Mouse (Mus musculus): ENCODE results near the gene Palb2.
A peak's percentile ranks its signal among the peaks of the same experiment; 100 is the strongest.

Gene Palb2

DNA sequence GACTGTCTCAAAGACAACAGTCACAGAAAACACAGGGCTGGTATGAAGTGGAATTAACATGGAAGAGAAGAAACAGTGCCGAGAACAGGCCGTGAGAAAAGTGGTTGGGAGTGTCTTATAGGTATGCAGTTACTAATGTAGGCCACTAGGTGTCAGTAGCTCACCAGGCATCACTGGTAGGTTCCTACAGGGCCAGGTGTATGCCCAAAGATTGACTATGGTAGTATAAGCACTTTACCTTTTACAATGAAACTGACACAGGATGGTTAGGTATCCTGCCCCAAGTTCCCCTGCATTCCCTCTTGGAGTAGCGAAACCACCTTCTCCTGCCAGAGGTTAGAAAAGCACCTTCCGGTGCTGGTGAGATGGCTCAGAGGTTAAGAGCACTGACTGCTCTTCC is 33.6 kb downstream of the Palb2 start:
- no peak for DNase-seq (ENCODE audit: low spot score)

DNA sequence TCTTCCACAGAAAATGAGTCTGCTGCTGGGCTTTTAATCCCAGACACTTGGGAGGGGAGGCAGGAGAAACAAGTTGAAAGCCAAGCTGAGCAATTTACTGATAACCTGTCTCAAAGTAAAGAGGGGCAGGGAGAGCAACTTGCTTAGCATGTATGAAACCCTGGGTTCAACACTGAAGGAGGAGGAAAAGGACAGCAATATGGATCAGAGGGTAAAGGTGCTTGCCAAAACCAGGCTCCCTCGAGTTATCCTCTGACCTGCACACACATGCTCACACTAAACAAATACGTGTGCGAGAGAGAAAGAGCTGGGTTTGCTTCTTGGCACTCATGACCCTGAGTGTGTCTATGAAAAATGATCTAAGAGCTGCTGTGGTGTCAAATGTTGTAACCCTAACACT is 34.8 kb downstream of the Palb2 start:
- DNase-seq (ENCODE audit: low spot score) = no peak

DNA sequence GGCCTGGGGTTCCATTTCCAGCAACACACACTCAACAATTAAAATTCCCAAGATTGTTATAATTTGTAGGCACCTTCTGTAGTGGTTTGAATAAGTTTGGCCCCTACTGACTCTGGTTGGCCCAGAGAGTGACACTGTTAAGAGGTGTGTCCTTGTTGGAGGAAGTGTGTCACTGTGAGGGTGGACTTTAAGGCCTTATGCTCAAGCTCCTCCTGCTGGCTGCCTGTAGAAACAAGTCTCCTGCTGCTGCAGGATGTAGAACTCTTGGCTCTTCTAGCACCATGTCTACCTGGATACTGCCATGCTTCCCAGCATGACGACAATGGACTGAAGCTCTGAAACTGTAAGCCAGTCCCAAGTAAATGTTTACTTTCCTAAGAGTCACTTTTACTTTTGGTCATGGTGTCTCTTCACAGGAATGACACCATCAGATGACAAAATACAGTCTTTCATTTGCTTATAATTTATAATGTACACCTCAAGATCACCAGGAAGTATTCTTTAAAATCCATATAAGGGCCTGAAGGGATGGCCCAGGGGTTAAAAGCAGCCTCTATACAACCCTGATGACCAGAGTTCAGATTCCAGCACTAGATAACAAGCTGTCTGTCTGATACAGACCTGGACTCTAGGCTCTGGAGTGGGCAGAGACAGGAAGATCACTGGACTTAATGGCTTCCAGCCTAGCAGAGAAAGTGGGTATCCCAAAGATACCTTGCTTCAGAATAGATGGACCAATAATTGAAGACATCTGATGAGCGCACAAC is 38.0 kb downstream of the Palb2 start:
- no peak for DNase-seq (ENCODE audit: low spot score)

- DNase-seq (ENCODE audit: low spot score) = no peak
These were observed 45.4 kb downstream of the Palb2 start for GRCm38 (mm10) chr7:122087195-122087982.

GRCm38 (mm10) chr7:122081071-122081470 is 51.7 kb downstream of the Palb2 start:
- no peak for DNase-seq (ENCODE audit: low spot score)

- DNase-seq (ENCODE audit: low spot score) = no peak
These were observed 52.8 kb downstream of the Palb2 start for GRCm38 (mm10) chr7:122079798-122080554.

DNA sequence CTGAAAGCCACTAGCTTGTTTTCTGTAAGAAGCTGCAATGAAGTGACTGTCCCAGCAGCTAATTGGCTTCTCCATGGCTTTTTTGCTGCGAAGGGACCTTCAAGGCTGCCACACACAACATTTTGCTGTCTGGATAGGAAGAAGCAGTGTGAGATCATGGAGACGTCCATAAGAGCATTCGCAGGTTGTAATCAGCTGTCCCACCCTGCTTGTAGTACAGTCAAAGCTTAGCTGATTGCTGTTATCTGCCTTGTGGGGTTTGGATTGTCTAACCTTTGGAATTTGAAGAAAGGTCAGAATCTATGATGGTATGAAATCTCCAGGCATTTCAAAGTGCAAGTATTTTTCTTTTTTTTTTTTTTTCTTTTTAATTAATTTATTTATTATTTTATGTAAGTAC is 58.4 kb downstream of the Palb2 start:
- DNase-seq (ENCODE audit: low spot score) = no peak

DNA sequence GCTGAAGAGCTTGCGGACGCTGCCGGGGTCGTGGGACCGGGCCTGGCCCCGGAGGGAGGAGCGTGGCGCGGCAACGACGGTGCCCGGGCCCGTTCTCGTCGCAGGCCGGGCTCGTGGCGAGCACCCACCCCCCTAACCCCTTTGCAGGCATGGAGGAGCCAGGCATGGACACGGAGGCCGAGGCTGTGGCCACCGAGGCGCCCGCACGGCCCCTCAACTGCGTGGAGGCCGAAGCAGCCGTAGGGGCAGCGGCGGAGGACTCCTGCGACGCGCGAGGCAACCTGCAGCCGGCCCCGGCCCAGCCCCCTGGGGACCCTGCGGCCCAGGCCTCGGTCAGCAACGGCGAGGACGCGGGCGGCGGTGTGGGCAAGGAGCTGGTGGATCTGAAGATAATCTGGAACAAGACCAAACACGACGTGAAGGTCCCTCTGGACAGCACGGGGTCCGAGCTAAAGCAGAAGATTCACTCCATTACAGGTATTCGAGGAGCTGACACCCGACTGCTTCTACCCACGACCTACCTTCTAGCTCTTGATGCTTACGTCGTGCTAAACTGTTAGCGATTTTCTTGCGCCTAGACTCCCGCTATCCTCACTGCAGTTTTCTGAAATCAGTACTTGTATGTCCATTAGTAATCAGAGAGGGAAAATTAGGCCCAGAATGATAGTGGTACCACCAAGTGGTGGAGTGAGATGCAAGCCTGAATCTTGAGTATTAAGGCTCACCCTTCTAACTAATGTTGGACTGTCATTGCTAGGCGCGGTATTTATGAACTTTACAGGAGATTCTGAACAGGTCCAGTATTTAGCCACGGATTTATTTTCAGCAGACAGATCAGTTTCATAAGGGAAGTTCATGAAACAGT is 65.0 kb downstream of the Palb2 start:
- DNase-seq (ENCODE audit: low spot score) = peak; percentile 69

DNA sequence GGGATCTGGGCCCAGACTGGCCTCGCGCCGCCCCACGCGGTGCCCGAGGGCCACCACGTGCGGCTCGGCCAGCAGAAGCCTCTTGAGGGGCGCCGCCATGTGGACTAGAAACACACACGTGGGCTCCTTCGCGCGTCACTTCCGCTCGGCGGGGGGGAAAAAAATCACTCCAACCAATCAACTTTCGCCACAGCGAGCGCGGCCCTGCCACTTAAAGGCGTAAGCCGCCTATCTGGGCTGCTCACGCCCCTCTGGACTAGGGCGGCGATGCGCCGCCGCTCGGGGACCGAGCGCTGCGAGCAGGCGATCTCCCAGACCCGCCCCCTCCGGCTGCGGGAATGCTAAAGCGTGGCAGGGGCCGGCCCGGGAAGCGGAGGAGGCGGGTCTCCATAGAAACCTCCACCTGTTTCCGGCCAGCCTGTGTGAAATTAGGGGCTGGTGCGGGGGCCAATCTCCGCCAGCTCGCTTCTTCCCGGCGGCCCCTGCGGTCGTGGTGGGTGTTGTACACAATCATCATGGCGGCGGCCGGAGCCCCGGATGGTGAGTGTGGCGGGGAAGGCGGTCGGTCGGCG is 65.8 kb downstream of the Palb2 start, which contains the start of the genes Ubfd1 and Ears2:
Gene Ubfd1 (plus strand): TSS at position 231 of the 572 bp plus-strand sequence.
Gene Ears2 (minus strand): TSS at position 319 of the 572 bp plus-strand sequence.
- peak; percentile 94 for DNase-seq (ENCODE audit: low spot score)

GRCm38 (mm10) chr7:122066102-122066944 is 66.5 kb downstream of the Palb2 start:
- DNase-seq (ENCODE audit: low spot score) = no peak

GRCm38 (mm10) chr7:122065656-122066055 is 67.1 kb downstream of the Palb2 start:
- DNase-seq (ENCODE audit: low spot score) = no peak
